Mouse (Mus musculus) gastrocnemius, postnatal 10 days (tissue): ENCODE measurements around the gene Ppp1r35. TPM values are rescaled to one million over a fixed set of nuclear protein-coding genes. Genes with fewer than 3 reads are reported as not detected.

Experiments
- DNase-seq: peaks from one replicate; pipeline ENCODE4 v3.0.0; 2021; ENCODE audit warnings: mixed read lengths
- total RNA-seq, 2 experiments: library from RNA; stranded (reverse); gene quantifications; 2 replicates each; pipeline ENCODE4 v1.2.3; 2021

Ppp1r35 gene
- total RNA-seq, 2 experiments from 2014 or later = 9.8 to 13.5 TPM

DNA sequence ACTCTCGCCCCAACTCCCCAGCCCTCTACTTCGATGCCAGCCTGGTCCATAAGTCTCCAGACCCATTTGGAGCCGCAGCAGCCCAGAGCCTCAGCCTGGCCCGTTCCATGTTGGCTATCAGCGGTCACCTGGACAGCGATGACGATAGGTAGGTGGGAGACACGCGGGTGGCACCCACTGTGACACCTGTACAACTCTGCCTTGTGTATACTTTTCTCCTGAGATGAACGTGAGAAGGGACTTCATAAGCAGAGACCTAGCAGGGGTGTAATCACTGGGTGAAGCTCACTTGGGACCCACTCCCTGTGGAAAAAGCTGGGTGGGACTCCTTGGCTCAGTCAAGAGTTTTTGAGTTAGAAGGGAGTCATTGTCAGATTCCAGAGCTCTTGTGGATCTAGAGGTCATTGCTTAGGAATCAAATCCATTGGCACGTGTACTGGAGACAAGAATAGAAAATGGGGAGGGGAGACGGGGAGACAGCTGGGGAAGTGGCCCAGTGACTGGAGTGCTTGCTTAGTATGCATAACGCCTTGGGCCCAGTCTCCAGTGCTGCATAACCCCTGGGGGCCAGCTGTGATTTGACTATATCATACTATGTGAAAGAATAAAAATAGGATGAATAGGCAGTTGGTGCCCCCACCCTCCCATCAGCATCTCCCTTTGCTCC lies 27.3 kb upstream of the Ppp1r35 start:
- DNase-seq = no peak

- no peak for DNase-seq
These were observed 26.7 kb upstream of the Ppp1r35 start for GRCm38 (mm10) chr5:137751988-137752387.

GRCm38 (mm10) chr5:137753111-137753832 lies 25.4 kb upstream of the Ppp1r35 start:
- no peak for DNase-seq

GRCm38 (mm10) chr5:137755425-137755824 lies 23.2 kb upstream of the Ppp1r35 start:
- no peak for DNase-seq

DNA sequence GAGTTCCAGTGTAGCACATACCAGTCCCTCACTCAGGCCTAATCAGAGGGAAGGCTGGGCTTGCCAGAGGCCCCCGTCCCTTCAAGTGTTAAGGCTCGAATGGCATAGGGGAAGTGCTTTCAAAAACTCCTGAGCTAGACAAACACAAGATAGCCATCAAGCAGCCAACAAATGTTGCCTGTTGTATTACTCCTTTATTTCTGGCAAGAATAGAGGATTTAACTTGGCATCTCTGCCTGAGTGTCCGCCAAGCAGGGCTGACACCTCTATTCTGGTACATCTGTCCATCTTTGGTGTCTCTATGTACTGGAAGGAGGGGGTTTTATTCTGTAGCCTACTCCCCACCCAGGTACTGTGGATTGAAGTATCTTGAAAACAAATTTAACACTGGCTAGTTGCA lies 22.5 kb upstream of the Ppp1r35 start:
- DNase-seq = no peak

GRCm38 (mm10) chr5:137756882-137757661 lies 21.6 kb upstream of the Ppp1r35 start:
- peak; percentile 88 for DNase-seq

GRCm38 (mm10) chr5:137757887-137758286 lies 20.8 kb upstream of the Ppp1r35 start:
- DNase-seq = no peak

GRCm38 (mm10) chr5:137758921-137759534 lies 19.6 kb upstream of the Ppp1r35 start:
- DNase-seq = no peak

GRCm38 (mm10) chr5:137759971-137760412 lies 18.7 kb upstream of the Ppp1r35 start:
- peak; percentile 88 for DNase-seq

DNA sequence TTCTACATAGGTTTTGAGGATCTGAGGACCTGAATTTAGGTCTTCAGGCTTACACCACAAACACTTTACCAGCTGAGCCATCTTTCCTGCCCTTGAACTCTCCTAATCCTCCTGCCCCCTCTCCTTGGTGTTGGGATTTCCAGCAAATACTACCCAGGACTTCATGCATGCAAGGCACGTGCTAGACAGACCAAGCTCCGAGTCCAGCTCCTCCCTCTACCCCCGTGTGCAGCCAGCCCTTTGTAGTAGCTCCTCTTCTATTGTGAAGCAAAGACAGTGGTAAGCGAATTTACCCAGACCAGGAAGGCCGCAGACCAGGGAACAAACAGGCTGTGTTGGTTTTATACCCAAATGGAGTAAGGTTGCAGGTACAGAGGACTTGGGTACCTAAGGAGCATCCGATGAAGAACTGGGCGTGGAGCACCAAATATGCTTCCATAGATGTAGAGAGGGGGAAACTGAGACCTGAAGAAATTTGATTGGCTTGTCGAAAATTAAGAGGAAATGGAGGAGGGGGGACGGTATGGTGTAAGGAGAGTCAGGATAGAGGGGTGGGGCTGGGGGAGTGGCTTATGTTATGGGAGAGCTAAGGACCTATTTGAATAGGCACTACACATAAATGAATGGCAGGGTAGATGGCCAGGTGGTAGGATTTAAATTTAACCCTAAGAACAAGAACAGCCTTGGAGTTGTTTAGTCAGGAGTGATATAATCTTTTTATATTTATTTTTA lies 13.9 kb upstream of the Ppp1r35 start:
- DNase-seq = no peak

DNA sequence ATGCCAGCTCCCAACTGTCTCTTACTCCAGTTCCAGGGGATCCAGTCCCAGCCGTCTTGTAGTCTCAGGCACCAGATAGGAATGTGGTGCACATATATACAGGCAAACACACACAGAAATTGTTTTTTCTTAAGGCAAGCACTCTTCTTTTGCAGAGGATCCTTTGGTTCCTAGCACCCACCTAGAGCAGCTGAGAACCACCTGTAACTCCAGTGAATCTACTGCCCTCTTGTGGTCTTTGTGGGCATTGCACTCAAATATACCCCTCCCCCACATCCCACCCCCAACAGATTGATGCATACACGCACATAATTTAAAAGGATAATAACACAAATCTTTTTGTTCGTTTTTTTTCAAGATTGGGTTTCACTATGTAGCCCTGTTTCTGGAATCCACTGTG lies 12.4 kb upstream of the Ppp1r35 start:
- DNase-seq = no peak

DNA sequence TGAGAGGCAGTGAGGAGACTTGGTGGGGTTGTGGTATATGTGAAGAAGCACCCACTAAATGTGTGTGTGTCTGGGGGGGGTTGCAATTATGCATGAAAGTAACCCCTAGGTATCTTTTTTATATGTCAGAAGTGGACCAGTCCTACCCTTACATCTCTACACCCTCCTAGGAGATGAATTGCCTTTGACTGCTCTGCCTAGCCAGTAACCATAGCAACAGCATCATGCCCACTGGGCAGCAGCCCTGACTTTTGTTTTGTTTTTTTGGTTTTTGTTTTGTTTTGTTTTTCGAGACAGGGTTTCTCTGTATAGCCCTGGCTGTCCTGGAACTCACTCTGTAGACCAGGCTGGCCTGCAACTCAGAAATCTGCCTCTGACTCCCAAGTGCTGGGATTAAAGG lies 10.2 kb upstream of the Ppp1r35 start:
- no peak for DNase-seq

- no peak for DNase-seq
These were observed 7.9 kb upstream of the Ppp1r35 start for GRCm38 (mm10) chr5:137770709-137771108.

- DNase-seq = no peak
These were observed 5.9 kb upstream of the Ppp1r35 start for GRCm38 (mm10) chr5:137772755-137773154.

- DNase-seq = no peak
These were observed 2.9 kb upstream of the Ppp1r35 start for GRCm38 (mm10) chr5:137775587-137776290.

- DNase-seq = peak; percentile 8
These were observed 2.2 kb upstream of the Ppp1r35 start for GRCm38 (mm10) chr5:137776408-137776918.

- no peak for DNase-seq
These were observed 1.3 kb upstream of the Ppp1r35 start for GRCm38 (mm10) chr5:137777267-137777845.

GRCm38 (mm10) chr5:137779053-137779933 lies 644 bp downstream of the Ppp1r35 start:
- DNase-seq = peak; percentile 41

- no peak for DNase-seq
These were observed 3.0 kb downstream of the Ppp1r35 start for GRCm38 (mm10) chr5:137781661-137782060.
